In genomic region chr6:92803213-92803612, GRCm38 (mm10) we compare ENCODE assay signal across 9 mouse cellular contexts. TPM values are rescaled to one million over a fixed set of nuclear protein-coding genes. Genes with fewer than 3 reads are reported as not detected.
DNase-seq lines count a peak whose midpoint lies in the region; ATAC-seq and TF ChIP-seq lines count a peak whose summit lies in the region.
"Had no signal": no experiment of that assay in that cellular context is flagged by ENCODE, and none has a peak within 500 bp of the region (broad histone marks: within the 10 kb centered on the region; RNA-seq: fewer than 3 reads in every experiment).

No protein-coding gene starts in this region.

- peak; percentile 73 for DNase-seq in left cerebral cortex, postnatal 4 days
- no peak for DNase-seq in left cerebral cortex, adult 11 months (ENCODE audit: low spot score)
- peak; percentile 62 for DNase-seq in gastrocnemius, postnatal 14 days
- DNase-seq in heart, postnatal 0 days (ENCODE audit: low spot score) = peak; percentile 61
- DNase-seq in liver, embryonic 11.5 days (ENCODE audit: low spot score) = no peak
- DNase-seq: thymus, adult 18-20 months had no signal

- no peaks in the 10 kb centered on the region for H3K9me3 ChIP-seq in heart, postnatal 0 days (replicated peaks; ENCODE audit: control insufficient read depth, low read length)
- no peaks in the 10 kb centered on the region for H3K9me3 ChIP-seq in neural tube, embryonic 13.5 days
- no peaks in the 10 kb centered on the region for H3K9me3 ChIP-seq in liver, embryonic 11.5 days (ENCODE audit: control insufficient read depth, low read length)

- intact Hi-C loops in left cerebral cortex, postnatal 4 days (cut with DNase I) = loop anchor here (5.0 kb wide), 1 partner anchor 139 kb away; the partner anchor contains the start of gene Adamts9
- intact Hi-C loops in gastrocnemius, postnatal 14 days (cut with DNase I; ENCODE audit: low total_unique reads) = no loop called here

- no peak for TF ChIP-seq CTCF in heart, postnatal 0 days (IDR thresholded peaks at IDR 0.05; ENCODE audit: low read depth)

- TF ChIP-seq EP300 in heart, postnatal 0 days (IDR thresholded peaks at IDR 0.05; ENCODE audit: low read depth) = no peak

- H3K9ac ChIP-seq in heart, postnatal 0 days (replicated peaks; ENCODE audit: low read depth, low read length) = no peak overlapping the region
- no peak overlapping the region for H3K9ac ChIP-seq in neural tube, embryonic 13.5 days
- no peak overlapping the region for H3K9ac ChIP-seq in liver, embryonic 11.5 days (ENCODE audit: low read depth, low read length)

- peaks cover 15% of the 10 kb centered on the region for H3K4me1 ChIP-seq in heart, postnatal 0 days (ENCODE audit: control insufficient read depth, insufficient read depth)
- H3K4me1 ChIP-seq in neural tube, embryonic 13.5 days (replicated peaks) = peaks cover 13% of the 10 kb centered on the region
- no peaks in the 10 kb centered on the region for H3K4me1 ChIP-seq in liver, embryonic 11.5 days (replicated peaks; ENCODE audit: control insufficient read depth, insufficient read depth, low read length)

- peak overlapping the region; percentile 41 for H3K27ac ChIP-seq in heart, postnatal 0 days (ENCODE audit: low read depth)
- 0 out of 2 replicates have a peak overlapping the region, but pooled peaks have one; percentile 33 for H3K27ac ChIP-seq in neural tube, embryonic 13.5 days (replicated peaks)
- no peak overlapping the region for H3K27ac ChIP-seq in liver, embryonic 11.5 days (ENCODE audit: low read depth, low read length)

- no peaks in the 10 kb centered on the region for H3K27me3 ChIP-seq in heart, postnatal 0 days (ENCODE audit: control insufficient read depth, insufficient read depth, low read length)
- H3K27me3 ChIP-seq in neural tube, embryonic 13.5 days = no peaks in the 10 kb centered on the region
- no peaks in the 10 kb centered on the region for H3K27me3 ChIP-seq in liver, embryonic 11.5 days (replicated peaks; ENCODE audit: control insufficient read depth, insufficient read depth, low read length)

- 29% methylated on average over 6 of the region's 6 CpGs for WGBS in heart, postnatal 0 days
- 39% methylated on average over 6 of the region's 6 CpGs for WGBS in neural tube, embryonic 13.5 days
- 81% methylated on average over 6 of the region's 6 CpGs for WGBS in liver, embryonic 11.5 days

- peak; percentile 91 for ATAC-seq in heart, postnatal 0 days (ENCODE audit: insufficient read depth, low read depth)
- ATAC-seq in neural tube, embryonic 13.5 days (ENCODE audit: low read depth) = peak; percentile 59; the same call in 1 of the 2 replicates
- no peak for ATAC-seq in liver, embryonic 11.5 days (replicated peaks; ENCODE audit: low FRiP score)
- no peak for ATAC-seq in monocyte, adult 5-6 weeks (replicated peaks; ENCODE audit: insufficient number of reproducible peaks, low FRiP score, low TSS enrichment, poor library complexity, severe bottlenecking)

- peaks cover 41% of the 10 kb centered on the region for H3K36me3 ChIP-seq in heart, postnatal 0 days (replicated peaks; ENCODE audit: control insufficient read depth, insufficient read depth, low read length)
- H3K36me3 ChIP-seq in neural tube, embryonic 13.5 days = no peaks in the 10 kb centered on the region
- no peaks in the 10 kb centered on the region for H3K36me3 ChIP-seq in liver, embryonic 11.5 days (ENCODE audit: control insufficient read depth, insufficient read depth, low read length)

- H3K4me2 ChIP-seq in heart, postnatal 0 days (ENCODE audit: low read depth, low read length) = no peak overlapping the region
- no peak overlapping the region for H3K4me2 ChIP-seq in neural tube, embryonic 13.5 days
- no peak overlapping the region for H3K4me2 ChIP-seq in liver, embryonic 11.5 days

- H3K4me3 ChIP-seq in heart, postnatal 0 days (ENCODE audit: low read depth, low read length) = no peak overlapping the region
- H3K4me3 ChIP-seq in neural tube, embryonic 13.5 days = no peak overlapping the region
- no peak overlapping the region for H3K4me3 ChIP-seq in liver, embryonic 11.5 days (ENCODE audit: low read depth, low read length)

RNA-seq across cellular contexts. Expression of gene A730049H05Rik, which starts 13.1 kb away (rescaled TPM):
- under 1 TPM in 1 of 2 experiments, not detected in 1; 0.16 TPM for total RNA-seq in left cerebral cortex, postnatal 4 days (2021)
- not detected for total RNA-seq in gastrocnemius, postnatal 14 days (2021)
- total RNA-seq in heart, postnatal 0 days (2014; rRNA removed; ENCODE audit: low replicate concordance) = 0.46 TPM in 2 replicates
- 1.3 and 1.7 TPM in 2 replicates for polyA plus RNA-seq in heart, postnatal 0 days (2015; fragmentation: Nextera tagmentation; extraction: Ambion mirVana)
- polyA plus RNA-seq in neural tube, embryonic 13.5 days (2015; fragmentation: Nextera tagmentation; extraction: Ambion mirVana) = 0.46 and 0.59 TPM in 2 replicates
- 0.34 and 0.73 TPM in 2 replicates for polyA plus RNA-seq in liver, embryonic 11.5 days (2014; fragmentation: Nextera tagmentation; extraction: Ambion mirVana)
- not detected in 3 replicates for total RNA-seq in monocyte, adult 5-6 weeks (2017)
- total RNA-seq: left cerebral cortex, adult 18-20 months had no signal

Comparison
In these comparisons a context has a peak if more than half of its experiments do, and no peak if none do; other contexts are left out.
1. DNase-seq: peak in left cerebral cortex, postnatal 4 days (single experiment), gastrocnemius, postnatal 14 days (single experiment) and heart, postnatal 0 days (single experiment); none in left cerebral cortex, adult 11 months (single experiment) and liver, embryonic 11.5 days (single experiment).
2. ATAC-seq: peak in heart, postnatal 0 days (single experiment) and neural tube, embryonic 13.5 days (single experiment); none in liver, embryonic 11.5 days (single experiment) and monocyte, adult 5-6 weeks (single experiment).